Mouse (Mus musculus) retina, embryonic 14.5 days (tissue): Measurements from ENCODE around the gene Erich4.

Source experiments
- DNase-seq: peaks from one replicate; pipeline ENCODE4 v3.0.0-alpha.2; 2015; ENCODE audit warnings: low spot score

Gene Erich4

DNA sequence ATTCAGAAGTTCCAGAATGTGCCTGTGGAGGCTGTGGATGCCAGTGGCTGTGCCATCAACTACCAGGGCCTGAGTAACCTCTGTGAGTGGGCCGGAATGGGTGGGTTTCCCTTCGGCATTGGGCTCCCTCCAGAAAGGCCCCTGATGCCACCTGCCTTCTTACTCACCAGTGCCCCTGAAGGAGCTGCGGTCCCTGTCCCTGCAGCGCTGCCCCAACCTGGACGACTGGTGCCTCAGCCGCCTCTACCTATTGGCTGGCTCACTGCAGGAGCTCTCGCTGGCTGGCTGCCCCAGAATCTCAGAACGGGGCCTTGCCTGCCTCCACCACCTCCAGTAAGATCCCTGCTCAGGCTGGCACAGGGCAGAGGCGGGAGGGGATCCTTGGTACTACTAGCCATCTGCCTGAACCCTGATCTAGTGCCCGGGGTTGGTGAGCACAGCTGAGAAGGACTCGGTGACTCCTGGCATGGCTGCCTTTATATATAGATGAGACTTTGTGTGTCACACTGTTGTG is 8.2 kb upstream of the Erich4 start:
- no peak for DNase-seq

DNA sequence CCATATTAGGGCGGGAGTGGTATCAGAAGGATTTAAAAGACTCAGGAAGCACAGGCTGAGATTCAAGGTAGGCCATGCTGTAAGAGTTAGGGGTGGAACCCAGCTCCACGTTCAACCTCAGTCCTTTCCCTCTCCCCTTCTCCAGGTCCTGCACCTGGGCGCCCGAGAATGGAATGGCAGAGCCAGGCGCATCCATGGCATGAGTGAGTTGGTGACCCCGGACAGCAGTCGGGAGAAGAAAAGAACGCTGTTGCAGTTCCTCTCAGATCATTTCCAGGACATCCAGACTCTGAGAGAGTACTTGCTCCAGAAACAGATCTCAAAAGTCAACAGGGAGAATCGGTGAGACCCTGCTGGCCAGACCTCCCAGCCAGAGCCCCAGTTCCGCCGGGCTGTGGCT is 5.1 kb upstream of the Erich4 start:
- DNase-seq = no peak

DNA sequence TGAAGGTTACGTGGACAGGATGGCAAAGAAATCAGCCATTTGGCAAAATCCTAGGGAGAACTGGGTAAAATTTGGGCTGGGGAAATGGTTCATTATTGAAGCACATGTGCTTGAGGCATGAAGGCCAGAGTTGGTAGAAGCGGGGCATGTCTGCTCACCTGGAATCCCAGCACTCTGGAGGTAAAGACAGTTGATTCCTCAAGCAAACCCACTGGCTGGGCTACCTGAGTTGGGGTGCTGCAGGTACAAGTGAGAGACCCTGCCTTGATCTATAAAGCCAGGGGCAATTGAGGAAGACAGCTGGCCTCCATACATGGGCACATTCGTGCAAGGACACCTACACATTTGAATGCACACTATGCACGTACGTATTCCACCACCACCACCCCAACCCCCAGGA is 4.4 kb upstream of the Erich4 start:
- DNase-seq = no peak

DNA sequence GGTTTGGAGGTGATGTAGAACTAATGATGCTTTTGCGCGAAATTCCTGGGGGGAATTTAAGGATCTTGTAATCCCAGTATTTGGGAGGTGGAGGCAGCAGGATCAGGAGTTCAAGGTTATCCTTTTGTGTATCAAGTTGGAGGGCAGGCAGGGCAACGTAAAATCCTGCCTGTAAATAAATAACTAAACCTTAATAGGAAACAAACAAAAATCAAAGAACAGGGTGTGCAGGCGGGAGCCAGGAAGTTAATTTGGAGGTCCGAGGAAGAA is 4.0 kb upstream of the Erich4 start:
- DNase-seq = no peak

DNA sequence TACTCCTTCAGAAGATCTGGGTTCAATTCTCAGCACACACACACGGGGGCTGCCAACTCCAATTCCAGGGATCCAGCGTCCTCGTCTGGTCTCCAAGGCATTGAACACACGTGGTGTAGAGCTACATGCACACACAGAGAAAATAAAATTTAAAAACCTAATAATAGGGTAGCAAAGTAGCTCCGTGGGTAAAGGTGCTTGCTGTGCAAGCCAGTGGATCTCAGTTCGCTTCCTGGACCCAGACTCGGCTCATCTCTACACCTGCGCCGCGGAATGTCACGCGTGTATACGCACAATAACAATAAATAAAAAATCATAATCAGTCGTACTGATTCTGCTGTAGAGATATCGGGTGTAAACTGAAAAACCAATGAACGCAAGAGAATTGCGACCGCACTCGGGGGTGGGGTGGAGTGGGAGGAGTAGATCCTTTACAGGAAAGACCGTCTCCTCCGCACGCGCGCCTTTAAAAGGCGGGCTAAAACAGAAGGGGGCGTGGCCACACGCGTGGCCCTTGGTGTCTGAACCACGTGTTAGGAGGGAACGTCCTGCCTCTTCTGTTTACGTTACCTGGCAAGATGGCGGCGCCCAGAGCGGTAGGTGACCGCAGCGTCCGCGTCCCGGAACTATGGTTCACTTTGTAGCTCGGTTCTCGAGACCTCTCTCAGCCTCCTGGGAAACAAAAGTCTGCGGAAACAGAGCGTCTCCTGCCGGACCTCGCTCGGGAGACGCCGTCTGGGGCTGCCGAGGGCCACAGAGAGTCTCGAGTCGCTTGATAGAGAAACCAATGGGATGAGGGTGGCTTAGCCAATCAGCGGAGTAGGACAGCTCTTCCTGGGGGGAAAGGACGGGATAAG is 3.4 kb upstream of the Erich4 start, which contains the start of gene Dmac2:
Gene Dmac2, plus strand, starts transcription at position 550 of the 857 bp plus-strand sequence.
- DNase-seq = peak; percentile 91

DNA sequence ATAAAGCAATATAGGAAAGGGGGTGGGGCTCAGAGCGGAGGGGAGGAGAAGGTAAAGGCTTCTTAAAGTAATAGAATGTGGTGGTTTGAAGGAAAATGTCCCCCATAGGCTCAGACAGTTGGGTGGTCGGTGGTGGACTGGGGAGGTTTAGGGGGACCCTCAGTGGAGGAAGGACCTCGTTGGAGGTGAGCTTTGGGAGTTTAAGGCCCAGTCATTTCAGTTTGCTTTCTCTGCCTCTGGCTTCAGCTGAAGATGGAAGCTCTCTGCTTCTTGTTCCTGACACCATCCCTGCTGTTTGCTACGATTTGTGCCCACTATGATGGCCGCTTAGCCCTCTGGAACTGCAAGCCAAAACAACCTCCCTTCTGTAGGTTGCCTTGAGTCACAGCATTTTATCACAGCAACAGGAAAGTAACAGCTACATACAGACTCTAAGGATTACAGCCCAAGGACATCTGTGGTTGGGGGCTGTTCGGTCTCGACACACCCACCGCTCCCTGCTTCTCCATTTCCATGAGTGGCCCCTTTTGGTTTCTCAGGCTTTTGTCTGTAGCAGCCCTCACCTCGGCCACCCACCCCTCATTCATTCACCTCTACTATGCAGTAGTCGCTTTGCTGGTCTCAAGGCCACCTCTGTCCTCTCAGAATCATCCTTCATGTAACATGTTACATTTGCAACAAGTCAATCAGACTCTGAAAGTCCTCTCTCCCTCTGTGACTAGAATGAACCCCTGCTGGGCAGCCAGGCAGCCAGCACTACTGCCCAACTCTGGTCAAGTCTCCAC is 1.9 kb upstream of the Erich4 start:
- no peak for DNase-seq

DNA sequence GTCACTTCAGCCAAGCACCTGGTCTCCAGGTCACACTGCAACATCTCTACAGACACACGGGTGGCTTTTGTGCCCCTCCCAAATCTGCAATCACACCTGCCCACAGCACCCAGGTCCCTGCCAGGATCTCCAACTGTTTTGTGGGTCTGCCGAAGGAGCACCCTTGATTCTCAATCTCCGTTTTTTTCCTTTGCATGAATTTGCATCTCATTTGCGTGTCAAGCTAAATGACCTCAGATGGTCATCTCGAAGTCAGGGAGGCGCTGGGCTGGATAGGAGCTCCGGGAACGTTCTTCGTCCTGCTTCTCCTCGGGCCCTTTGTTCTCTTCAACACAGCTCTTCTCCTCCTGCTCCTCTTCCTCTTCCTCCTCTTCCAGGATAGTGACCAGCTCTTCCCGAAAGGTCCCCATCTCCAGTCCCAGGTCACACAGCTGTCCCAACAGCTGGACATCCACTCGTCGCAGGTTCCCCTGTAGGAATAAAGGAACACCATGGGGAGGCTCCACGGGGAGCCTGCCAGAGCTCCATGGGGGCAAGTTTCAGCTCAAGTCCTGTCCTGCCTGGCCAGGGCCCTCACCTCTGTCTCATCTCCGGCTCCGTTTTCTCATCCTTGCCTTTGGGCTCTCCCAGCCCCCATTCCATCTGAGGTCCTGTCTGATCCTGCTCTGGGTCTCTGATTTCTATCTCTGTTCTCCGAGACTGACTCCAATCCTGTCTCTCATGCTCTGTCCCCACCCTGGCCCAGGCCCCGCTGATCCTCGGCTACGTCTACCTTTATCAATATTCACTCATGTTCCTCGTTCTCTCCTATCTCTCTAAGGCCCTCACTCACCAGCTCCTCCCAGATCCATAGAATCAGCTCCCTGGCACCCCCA is 624 bp downstream of the Erich4 start:
- no peak for DNase-seq

DNA sequence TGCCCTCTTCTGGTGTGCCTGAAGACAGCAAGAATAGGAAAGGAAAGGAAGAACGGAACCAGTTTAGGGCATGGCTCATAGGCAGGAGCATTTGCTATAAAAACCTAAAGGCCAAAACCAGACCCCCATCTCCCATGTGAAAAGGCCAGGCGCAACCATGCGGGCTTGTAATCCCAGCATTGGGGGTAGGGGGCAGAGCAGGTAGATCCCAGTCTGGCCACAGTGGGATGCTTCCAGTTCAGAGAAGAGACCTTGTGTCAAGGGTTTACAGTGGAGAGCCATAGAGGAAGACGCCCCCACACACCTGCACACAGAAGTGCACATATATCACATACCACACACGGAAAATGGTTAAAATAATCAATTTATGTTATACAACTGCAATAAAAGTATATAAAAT is 1.6 kb downstream of the Erich4 start:
- no peak for DNase-seq

DNA sequence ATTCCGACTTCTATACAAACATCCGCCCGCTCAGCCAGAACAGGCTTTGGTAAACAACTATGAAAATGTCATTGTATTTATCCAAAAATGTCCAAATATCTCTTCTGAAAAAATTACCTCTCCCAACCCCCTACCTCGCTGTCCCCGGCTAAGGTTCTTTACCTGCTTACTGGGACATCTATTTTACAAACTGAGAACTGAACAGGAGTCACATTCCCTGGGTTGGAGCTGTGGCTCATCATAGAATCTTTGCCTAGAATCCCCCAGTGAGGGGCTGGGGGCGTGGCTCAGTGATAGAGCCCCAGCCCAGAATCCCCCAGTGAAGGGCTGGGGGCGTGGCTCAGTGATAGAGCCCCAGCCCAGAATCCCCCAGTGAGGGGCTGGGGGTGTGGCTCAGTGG is 4.2 kb downstream of the Erich4 start:
- no peak for DNase-seq

DNA sequence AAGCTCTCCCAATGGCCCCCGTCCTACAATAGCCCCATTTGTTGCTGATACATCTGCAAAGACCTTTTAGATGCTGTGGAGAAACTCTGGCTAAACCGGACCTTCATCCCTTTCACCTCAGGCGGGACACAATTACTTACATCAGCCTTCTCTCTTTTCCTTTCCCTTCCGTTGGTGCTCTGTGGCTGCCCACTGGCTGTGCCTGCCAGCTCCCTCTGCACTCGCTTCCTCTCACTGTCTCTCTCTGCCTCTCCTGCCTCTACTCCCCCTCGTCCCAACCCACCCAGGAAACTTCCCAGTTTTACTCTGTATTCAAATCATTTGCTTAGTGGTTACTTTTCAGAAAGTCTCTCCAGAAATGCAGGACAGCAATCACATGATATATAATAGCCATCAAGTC is 5.6 kb downstream of the Erich4 start:
- DNase-seq = no peak

DNA sequence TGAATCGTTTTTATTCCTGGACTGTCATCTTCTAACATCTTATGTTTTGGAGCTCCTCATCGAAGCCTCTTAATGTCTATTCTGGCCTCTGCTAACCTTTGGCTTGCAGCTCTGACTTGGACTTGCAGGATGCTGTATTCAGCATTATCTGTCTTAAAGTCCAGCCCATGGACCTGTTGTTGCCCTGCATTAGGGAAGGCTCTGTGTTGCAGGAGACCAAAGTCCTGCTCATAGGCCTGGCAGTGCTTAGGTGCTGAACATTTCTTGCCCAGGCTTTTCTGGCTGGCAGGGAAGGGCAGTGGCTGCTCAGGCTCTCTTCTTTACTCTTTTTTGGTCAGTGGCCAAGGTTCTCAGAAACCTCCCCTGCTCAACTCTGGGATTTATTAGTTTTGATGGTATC is 8.5 kb downstream of the Erich4 start:
- no peak for DNase-seq

DNA sequence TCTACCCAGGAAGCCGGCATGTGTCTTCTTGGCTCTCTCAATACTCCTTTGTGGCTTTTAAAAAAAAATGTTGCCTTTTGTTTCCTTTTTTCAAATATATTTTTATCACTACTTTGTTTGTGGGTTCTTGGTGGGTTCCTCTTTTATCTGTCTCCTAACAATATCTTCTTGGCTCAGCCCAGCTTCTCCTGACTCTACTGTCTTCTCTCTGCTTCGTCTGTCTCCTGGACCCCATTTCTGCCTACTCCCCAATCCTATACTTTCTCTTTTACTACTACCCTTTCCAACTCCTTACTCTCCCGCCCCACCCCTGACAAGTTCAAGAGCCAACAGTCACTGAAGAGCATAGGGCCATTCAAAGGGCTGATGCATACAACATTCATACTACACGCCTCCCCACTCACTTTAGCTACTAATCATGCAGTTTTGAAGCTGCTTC is 9.0 kb downstream of the Erich4 start:
- DNase-seq = no peak

DNA sequence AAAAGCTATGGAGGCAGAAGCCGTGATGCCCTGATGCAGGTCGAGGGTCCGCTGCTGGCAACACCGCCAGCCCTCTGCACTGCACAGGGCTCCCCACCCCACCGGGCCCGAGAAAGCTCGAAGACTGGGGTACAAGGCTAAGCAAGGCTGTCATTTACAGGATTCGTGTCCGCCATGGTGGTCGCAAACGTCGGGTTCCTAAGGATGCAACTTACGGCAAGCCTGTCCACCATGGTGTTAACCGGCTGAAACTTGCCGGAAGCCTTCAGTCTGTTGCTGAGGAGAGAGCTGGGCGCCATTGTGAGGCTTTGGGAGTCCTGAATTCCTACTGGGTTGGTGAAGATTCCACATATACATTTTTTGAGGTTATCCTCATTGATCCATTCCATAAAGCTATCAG is 14.3 kb downstream of the Erich4 start:
- DNase-seq = no peak

DNA sequence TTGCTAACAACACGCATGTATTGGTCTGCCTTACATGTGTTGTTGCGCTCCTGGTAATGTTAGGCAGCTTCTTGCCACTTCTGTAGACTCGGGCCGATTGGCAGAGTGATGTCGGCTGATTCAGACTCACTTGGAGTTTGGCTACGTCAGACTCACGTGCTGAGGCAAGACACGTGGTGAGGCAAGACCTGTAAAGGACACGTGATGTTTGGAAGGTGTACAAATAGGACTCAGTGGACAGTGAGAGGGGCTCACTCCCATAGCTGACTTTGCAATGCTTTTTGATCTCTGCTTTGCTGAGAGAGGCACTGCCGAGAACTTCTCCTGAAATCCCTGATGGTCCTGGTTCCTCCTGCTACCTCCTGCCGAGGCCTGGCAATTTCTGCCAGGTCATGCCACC is 15.0 kb downstream of the Erich4 start:
- DNase-seq = no peak

DNA sequence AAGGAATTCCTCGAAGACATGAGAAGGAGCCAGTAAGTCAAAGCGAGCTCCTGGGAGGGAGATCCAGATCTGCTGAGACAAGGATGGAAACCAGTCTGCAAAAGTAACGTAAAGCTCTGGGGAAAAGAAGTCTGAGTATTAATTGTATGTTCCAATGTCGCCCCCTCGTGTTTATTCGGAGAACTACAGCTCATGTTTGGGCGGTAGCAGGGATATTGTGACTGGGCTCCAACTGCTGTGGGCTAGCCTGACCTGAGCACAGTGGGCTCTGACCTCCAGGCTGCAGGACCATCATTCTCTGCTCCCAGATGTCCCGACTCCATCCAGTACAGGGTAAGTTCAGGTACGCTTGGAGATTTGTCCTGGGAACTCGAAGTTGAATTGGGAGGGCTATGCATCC is 16.0 kb downstream of the Erich4 start:
- peak; percentile 93 for DNase-seq

DNA sequence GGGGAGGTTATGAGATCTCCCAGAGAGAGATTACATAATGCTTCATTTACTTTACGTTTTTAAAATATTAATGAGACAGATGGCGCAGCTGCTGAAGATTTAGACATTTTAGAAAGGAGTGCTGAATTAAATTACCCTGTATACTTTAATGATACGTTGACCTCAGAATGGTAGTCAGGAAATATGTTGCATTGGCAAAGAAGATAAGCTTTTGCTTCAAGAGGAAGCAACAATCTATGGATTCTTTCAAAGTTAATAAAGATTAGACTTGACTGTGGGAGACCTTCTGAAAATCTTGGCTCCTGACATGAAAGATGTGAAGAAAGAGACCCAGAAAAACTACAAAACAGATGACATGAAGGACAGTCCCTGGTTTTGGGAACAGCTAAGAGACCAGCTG is 21.8 kb downstream of the Erich4 start:
- peak; percentile 12 for DNase-seq

DNA sequence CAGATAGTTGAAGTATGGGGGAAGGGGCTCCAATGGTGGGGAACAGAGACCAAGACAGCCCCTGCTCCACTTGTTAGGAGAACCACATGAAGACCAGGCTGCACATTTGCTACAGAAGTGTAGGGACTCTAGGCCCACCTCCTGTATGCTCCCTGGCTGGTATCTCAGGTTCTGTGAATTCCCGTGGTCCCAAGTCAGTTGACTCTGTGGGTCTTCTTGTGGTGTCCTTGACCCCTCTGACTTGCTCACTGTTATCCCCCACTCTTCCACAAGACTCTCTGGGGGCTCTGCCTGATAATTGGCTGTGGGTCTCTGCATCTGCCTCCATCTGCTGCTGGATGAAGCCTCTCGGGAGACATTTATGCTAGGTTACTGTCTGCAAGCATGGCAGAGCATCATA is 24.5 kb downstream of the Erich4 start:
- DNase-seq = no peak

DNA sequence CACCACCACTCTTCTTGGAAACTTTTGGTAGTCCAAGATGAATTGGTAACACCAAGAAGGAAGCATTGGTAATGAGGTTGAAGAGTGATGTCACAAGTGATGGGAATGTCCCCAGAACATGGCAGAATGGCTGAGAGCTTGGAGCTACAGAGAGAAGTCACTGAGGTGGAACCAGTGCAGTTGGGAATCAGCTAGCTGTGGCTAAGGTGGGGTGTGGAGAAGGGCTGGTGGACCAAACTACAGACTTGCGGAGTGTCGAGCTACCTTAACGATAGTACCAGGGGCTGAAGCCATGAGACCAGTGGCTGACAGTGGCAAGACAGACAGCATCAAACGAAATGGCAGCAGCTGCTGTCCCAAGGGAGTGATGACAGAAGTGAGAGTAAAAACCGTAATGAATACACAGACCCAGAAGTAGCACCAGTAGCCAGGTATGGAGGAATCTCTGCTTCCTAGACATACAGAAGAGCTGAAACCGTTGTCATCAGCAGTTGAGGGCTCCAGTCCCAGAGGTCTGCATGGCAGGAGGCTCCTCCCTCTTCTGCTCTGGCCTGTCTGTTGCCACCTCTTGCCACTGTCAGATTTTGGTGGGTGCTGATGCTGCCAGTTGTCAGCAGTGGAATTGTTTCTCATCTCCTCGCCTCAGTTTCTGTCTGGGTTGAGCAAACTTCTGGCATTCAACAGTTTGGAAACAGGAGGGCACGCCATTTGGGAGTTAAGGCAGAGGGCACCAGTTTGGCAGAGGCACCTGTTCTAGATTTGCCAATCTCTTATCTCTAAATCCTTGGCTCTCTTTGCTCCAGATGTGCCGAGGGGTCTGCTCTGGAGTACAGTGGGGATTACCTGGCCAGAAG is 30.1 kb downstream of the Erich4 start:
- no peak for DNase-seq

DNA sequence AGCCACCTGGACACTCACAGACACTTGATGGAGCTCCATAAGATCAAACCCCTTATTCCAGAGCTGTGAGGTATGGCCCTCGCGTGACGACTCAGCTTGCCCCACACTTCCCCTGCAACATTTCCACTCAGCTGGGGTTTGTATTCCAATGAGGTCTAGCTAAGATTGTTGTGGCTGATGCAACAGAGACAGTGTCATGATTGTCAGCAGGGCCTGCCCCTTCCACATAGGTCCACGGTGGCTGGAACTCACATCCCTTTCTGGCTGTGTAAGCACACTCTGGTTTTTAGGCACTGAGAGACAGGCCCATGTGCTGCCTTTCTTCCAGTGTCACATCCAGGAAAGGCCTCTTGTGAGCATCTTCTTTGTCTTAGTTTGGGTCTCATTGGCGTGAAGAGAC is 31.0 kb downstream of the Erich4 start:
- no peak for DNase-seq

DNA sequence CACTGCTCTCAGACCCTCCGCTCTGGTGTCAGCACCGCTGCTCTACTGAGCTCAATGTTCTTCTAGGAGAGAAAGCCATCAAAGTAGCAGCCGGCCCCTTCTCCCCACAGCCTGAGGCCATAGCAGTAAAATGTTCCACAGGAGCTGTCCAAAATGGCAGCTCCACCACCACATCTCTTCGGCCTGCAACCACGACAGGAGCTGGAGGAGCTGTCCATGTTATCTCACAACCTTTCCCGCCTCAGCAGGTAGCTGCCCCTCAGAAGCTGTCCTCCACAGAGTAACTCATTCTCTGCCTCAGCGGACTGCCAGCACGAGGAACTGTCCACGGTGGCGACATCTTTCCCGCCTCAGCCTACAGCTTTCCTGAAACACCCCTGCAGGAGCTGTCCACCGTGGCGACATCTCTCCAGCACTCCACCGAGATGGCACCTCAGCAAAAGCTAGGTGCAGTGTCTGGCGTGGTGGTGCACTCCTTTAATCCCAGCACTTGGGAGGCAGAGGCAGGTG is 33.3 kb downstream of the Erich4 start:
- no peak for DNase-seq

DNA sequence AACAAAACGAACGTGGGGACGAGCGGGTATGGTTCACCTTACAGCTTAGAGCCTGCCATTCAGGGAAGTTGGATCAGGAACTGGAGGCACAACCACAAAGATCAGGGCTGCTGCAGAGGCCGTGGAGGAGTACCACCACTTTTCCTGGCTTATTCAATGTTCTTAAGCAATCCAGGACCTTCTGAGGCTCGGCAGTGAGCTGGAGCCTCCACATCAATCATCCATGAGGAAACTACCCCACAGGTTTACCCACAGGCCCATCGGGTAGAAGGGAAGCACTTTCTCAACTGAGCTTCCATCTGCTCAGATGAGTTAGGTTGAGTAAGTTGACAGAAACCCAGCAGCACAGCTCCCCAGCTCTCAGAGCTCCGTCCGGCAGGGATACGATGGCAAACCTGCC is 36.3 kb downstream of the Erich4 start:
- no peak for DNase-seq
